Mouse (Mus musculus) brain, embryonic 14.5 days (tissue): ENCODE measurements around the gene Cacul1.

Experiments used
- CTCF ChIP-seq: fragments of 200-500 bp; IDR thresholded peaks from 2 replicates; pipeline ENCODE4 v1.5.1; 2012; ENCODE audit warnings: inconsistent platforms, mild to moderate bottlenecking, moderate library complexity, borderline replicate concordance; ENCODE audit not compliant: insufficient read depth, insufficient read length; ENCODE audit errors: extremely low read depth
- POLR2A ChIP-seq: fragments of 200-500 bp; IDR thresholded peaks from 2 replicates; pipeline ENCODE4 v1.6.1; 2012; ENCODE audit warnings: mild to moderate bottlenecking, inconsistent platforms, borderline replicate concordance; ENCODE audit not compliant: poor library complexity, insufficient read depth, insufficient read length, severe bottlenecking; ENCODE audit errors: extremely low read depth

DNA sequence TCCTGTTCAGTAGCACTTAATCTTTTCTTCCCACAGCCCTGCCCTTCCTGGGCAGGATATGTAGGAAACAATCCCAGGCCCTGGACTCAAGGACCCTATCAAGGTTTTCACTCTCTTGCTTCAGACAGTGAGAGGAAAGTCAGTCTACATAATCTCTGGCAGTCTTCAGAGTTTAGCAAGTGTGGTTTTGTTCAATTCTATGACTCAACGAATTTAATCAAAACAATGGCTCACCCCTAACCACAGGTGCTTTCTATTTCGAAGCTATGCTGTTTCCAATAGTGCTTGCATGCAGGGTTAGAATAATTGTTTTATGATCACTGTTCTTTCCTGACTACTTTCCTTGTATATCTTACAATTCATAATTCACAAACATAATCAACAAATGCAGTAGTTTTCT lies 103.0 kb downstream of the Cacul1 start:
- TF ChIP-seq CTCF, result no peak
- no peak for TF ChIP-seq POLR2A
